In genomic region chr3:95668026-95668425, GRCm38 (mm10) we compare ENCODE assay signal across 8 mouse cellular contexts. TPM values are rescaled to one million over a fixed set of nuclear protein-coding genes. Genes with fewer than 3 reads are reported as not detected.
DNase-seq lines count a peak whose midpoint lies in the region; ATAC-seq and TF ChIP-seq lines count a peak whose summit lies in the region.

No protein-coding gene starts in this region.

- H3K27me3 ChIP-seq in megakaryocyte, embryonic 14.5 days (replicated peaks): no peaks in the 10 kb centered on the region
- H3K27me3 ChIP-seq in intestine, embryonic 16.5 days (replicated peaks; ENCODE audit: control insufficient read depth, insufficient read depth, low read length): no peaks in the 10 kb centered on the region
- no peaks in the 10 kb centered on the region for H3K27me3 ChIP-seq in liver, postnatal 0 days (ENCODE audit: insufficient read depth, low read length)
- no peaks in the 10 kb centered on the region for H3K27me3 ChIP-seq in small intestine, adult 2 months (ENCODE audit: control insufficient read depth, insufficient read depth, low read length)

- H3K4me2 ChIP-seq in intestine, embryonic 16.5 days (ENCODE audit: low read depth, low read length): peak overlapping the region; percentile 13; the same call in 1 of the 2 replicates
- H3K4me2 ChIP-seq in liver, postnatal 0 days (ENCODE audit: low read depth, low read length): peak overlapping the region; percentile 44

- no peaks in the 10 kb centered on the region for H3K9me3 ChIP-seq in megakaryocyte, embryonic 14.5 days
- no peaks in the 10 kb centered on the region for H3K9me3 ChIP-seq in intestine, embryonic 16.5 days (ENCODE audit: control insufficient read depth, low read length)
- H3K9me3 ChIP-seq in liver, postnatal 0 days (ENCODE audit: low read length): no peaks in the 10 kb centered on the region

- ATAC-seq in megakaryocyte, adult 5-6 weeks (ENCODE audit: poor library complexity, severe bottlenecking): no peak
- ATAC-seq in intestine, embryonic 16.5 days: peak; percentile 14
- ATAC-seq in liver, postnatal 0 days: peak; percentile 31

- no peak for TF ChIP-seq CTCF in liver, postnatal 0 days (IDR thresholded peaks at IDR 0.05; ENCODE audit: low read depth)
- no peak for TF ChIP-seq CTCF in small intestine, adult 2 months (IDR thresholded peaks at IDR 0.05; ENCODE audit: extremely low read depth, insufficient read length, insufficient replicate concordance, low read depth, low read length)

- no peak for TF ChIP-seq POLR2A in small intestine, adult 2 months (IDR thresholded peaks at IDR 0.05; ENCODE audit: low read depth, low read length)

- peak; percentile 85 for DNase-seq in adrenal gland, adult 2 months
- DNase-seq in gastrocnemius, postnatal 14 days: peak; percentile 62
- DNase-seq in liver, postnatal 0 days: no peak
- no peak for DNase-seq in cerebellum, adult 8-10 months

- TF ChIP-seq EP300 in liver, postnatal 0 days (IDR thresholded peaks at IDR 0.05; ENCODE audit: low read depth): no peak

- peaks cover 96% of the 10 kb centered on the region for H3K4me1 ChIP-seq in megakaryocyte, embryonic 14.5 days
- peaks cover 52% of the 10 kb centered on the region for H3K4me1 ChIP-seq in intestine, embryonic 16.5 days (ENCODE audit: control insufficient read depth, insufficient read depth, low read length)
- peaks cover 74% of the 10 kb centered on the region for H3K4me1 ChIP-seq in liver, postnatal 0 days (ENCODE audit: insufficient read depth)
- H3K4me1 ChIP-seq in small intestine, adult 2 months (ENCODE audit: control insufficient read depth, insufficient read depth, insufficient read length, low read length): peaks cover 57% of the 10 kb centered on the region

- H3K36me3 ChIP-seq in megakaryocyte, embryonic 14.5 days (replicated peaks; ENCODE audit: low read length): peaks cover 81% of the 10 kb centered on the region
- H3K36me3 ChIP-seq in intestine, embryonic 16.5 days (ENCODE audit: control insufficient read depth, insufficient read depth, low read length): no peaks in the 10 kb centered on the region
- H3K36me3 ChIP-seq in liver, postnatal 0 days (replicated peaks; ENCODE audit: insufficient read depth, low read length): peaks cover 16% of the 10 kb centered on the region
- peaks cover 22% of the 10 kb centered on the region for H3K36me3 ChIP-seq in small intestine, adult 2 months (ENCODE audit: control insufficient read depth, insufficient read depth, low read length)

- peak overlapping the region; percentile 52 for H3K9ac ChIP-seq in intestine, embryonic 16.5 days (ENCODE audit: low read depth, low read length)
- peak overlapping the region; percentile 39 for H3K9ac ChIP-seq in liver, postnatal 0 days (replicated peaks)

- H3K4me3 ChIP-seq in megakaryocyte, embryonic 14.5 days (replicated peaks): peak overlapping the region; percentile 73
- no peak overlapping the region for H3K4me3 ChIP-seq in intestine, embryonic 16.5 days (ENCODE audit: low read length)
- H3K4me3 ChIP-seq in liver, postnatal 0 days (ENCODE audit: low read depth, low read length): no peak overlapping the region
- no peak overlapping the region for H3K4me3 ChIP-seq in small intestine, adult 2 months (ENCODE audit: low read depth, low read length)

- H3K27ac ChIP-seq in intestine, embryonic 16.5 days (ENCODE audit: low read length): peak overlapping the region; percentile 82
- peak overlapping the region; percentile 91 for H3K27ac ChIP-seq in liver, postnatal 0 days (ENCODE audit: low read depth)
- H3K27ac ChIP-seq in small intestine, adult 2 months (ENCODE audit: insufficient read depth, low read depth, low read length): peak overlapping the region; percentile 94

- WGBS in intestine, embryonic 16.5 days: 16% methylated on average over 7 of the region's 7 CpGs
- 33% methylated on average over 7 of the region's 7 CpGs for WGBS in liver, postnatal 0 days (ENCODE audit: insufficient replicate concordance)
- WGBS in small intestine, adult 2 months: 12% methylated on average over 7 of the region's 7 CpGs

- intact Hi-C loops in gastrocnemius, postnatal 14 days (cut with DNase I; ENCODE audit: low total_unique reads): no loop called here

RNA-seq across cellular contexts. Expression of gene Mcl1, which starts 9.4 kb away (rescaled TPM):
- polyA plus RNA-seq in megakaryocyte, embryonic 14.5 days (2012; ENCODE audit: insufficient read depth, low replicate concordance): 222 and 245 TPM in 2 replicates
- 440 and 463 TPM in 2 replicates for total RNA-seq in megakaryocyte, adult 5-6 weeks (2015)
- 327 and 343 TPM in 2 replicates for total RNA-seq in megakaryocyte, adult 5-6 weeks (2017)
- total RNA-seq in adrenal gland, adult 2 months (2021): 100 to 1,000 TPM; 152 to 159 TPM
- 272 and 291 TPM in 2 replicates for polyA plus RNA-seq in adrenal gland, adult 2 months (2012; rRNA removed)
- total RNA-seq in gastrocnemius, postnatal 14 days (2021): 100 to 1,000 TPM in 1 of 2 experiments, 10 to 100 TPM in 1; 98.8 to 124 TPM
- polyA plus RNA-seq in intestine, embryonic 16.5 days (2015; fragmentation: Nextera tagmentation; extraction: Ambion mirVana): 14.7 and 17.0 TPM in 2 replicates
- 36.2 and 38.2 TPM in 2 replicates for polyA plus RNA-seq in liver, postnatal 0 days (2015; fragmentation: Nextera tagmentation; extraction: Ambion mirVana)
- polyA plus RNA-seq in small intestine, adult 2 months (2012; rRNA removed): 119 and 327 TPM in 2 replicates

RNA-seq across cellular contexts. Expression of gene Adamtsl4, which starts 19.7 kb away (rescaled TPM):
- polyA plus RNA-seq in megakaryocyte, embryonic 14.5 days (2012; ENCODE audit: insufficient read depth, low replicate concordance): 0.83 TPM in 1 of 2 replicates, not detected in the other
- 0.85 and 1.3 TPM in 2 replicates for total RNA-seq in megakaryocyte, adult 5-6 weeks (2015)
- total RNA-seq in megakaryocyte, adult 5-6 weeks (2017): 0.59 and 0.77 TPM in 2 replicates
- 1 to 10 TPM; 6.0 to 8.8 TPM for total RNA-seq in adrenal gland, adult 2 months (2021)
- polyA plus RNA-seq in adrenal gland, adult 2 months (2012; rRNA removed): 11.0 and 17.4 TPM in 2 replicates
- total RNA-seq in gastrocnemius, postnatal 14 days (2021): 10 to 100 TPM; 27.1 to 50.8 TPM
- polyA plus RNA-seq in intestine, embryonic 16.5 days (2015; fragmentation: Nextera tagmentation; extraction: Ambion mirVana): 2.5 and 3.2 TPM in 2 replicates
- 2.5 and 2.6 TPM in 2 replicates for polyA plus RNA-seq in liver, postnatal 0 days (2015; fragmentation: Nextera tagmentation; extraction: Ambion mirVana)
- 6.4 and 8.2 TPM in 2 replicates for polyA plus RNA-seq in small intestine, adult 2 months (2012; rRNA removed)

RNA-seq across cellular contexts. Expression of gene Ensa, which starts 43.2 kb away (rescaled TPM):
- polyA plus RNA-seq in megakaryocyte, embryonic 14.5 days (2012; ENCODE audit: insufficient read depth, low replicate concordance): 21.1 and 41.0 TPM in 2 replicates
- 54.7 and 64.2 TPM in 2 replicates for total RNA-seq in megakaryocyte, adult 5-6 weeks (2015)
- 94.3 and 94.8 TPM in 2 replicates for total RNA-seq in megakaryocyte, adult 5-6 weeks (2017)
- 100 to 1,000 TPM in 1 of 2 experiments, 10 to 100 TPM in 1; 82.5 to 104 TPM for total RNA-seq in adrenal gland, adult 2 months (2021)
- polyA plus RNA-seq in adrenal gland, adult 2 months (2012; rRNA removed): 7.2 and 9.0 TPM in 2 replicates
- 10 to 100 TPM; 78.4 to 79.8 TPM for total RNA-seq in gastrocnemius, postnatal 14 days (2021)
- 67.3 and 69.9 TPM in 2 replicates for polyA plus RNA-seq in intestine, embryonic 16.5 days (2015; fragmentation: Nextera tagmentation; extraction: Ambion mirVana)
- 20.1 and 23.9 TPM in 2 replicates for polyA plus RNA-seq in liver, postnatal 0 days (2015; fragmentation: Nextera tagmentation; extraction: Ambion mirVana)
- 5.2 and 10.1 TPM in 2 replicates for polyA plus RNA-seq in small intestine, adult 2 months (2012; rRNA removed)

Comparison
In these comparisons a context has a peak if more than half of its experiments do, and no peak if none do; other contexts are left out.
1. DNase-seq: peak in adrenal gland, adult 2 months (single experiment) and gastrocnemius, postnatal 14 days (single experiment); none in liver, postnatal 0 days (single experiment) and cerebellum, adult 8-10 months (single experiment).
2. Peak in every context shown above with its lines, with median percentiles within 50 percentile points of each other: H3K27ac ChIP-seq.